Mouse (Mus musculus): ENCODE data around the gene Tmem81.

Gene Tmem81

DNA sequence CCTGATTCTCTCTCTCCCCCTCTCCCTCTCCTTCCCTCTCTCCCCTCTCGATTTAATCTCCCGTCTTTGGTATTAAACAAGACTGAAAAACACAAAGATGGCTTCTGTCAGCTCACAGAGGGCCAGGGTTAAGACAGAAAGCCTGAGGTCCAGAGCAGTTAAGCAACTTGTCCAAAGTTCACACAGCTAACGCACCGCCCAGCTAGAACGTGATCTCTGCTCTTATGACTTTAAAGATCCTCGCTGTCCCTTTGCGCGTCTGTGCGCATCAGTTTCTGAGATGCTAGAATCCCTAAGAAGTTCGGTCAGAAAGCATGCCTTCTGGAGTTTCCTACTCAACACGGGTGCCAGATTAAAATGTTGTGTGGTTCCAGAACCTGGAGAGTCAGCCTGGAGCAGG, 13.7 kb downstream of the Tmem81 start:
- no peak for DNase-seq (ENCODE audit: low spot score)

DNA sequence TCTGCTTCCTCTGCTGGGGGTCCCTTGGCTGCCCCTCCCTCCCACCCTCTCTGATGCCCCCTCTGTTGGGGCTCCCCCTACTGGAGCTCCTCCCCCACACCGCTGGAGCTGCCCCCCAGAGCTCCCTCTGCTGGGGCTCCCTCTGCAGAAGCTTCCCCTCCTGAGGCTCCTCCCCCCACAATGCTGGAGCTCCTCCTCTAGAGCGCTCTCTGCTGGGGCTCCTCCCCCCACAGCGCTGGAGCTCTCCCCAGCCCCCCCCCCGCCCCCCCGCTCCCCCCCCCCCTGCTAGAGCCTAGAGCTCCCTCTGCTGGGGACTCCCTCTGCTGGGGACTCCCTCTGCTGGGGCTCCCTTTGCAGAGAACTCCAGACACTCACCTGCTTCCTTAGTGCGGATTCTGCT, 14.7 kb downstream of the Tmem81 start:
- DNase-seq (ENCODE audit: low spot score) = peak; percentile 58

DNA sequence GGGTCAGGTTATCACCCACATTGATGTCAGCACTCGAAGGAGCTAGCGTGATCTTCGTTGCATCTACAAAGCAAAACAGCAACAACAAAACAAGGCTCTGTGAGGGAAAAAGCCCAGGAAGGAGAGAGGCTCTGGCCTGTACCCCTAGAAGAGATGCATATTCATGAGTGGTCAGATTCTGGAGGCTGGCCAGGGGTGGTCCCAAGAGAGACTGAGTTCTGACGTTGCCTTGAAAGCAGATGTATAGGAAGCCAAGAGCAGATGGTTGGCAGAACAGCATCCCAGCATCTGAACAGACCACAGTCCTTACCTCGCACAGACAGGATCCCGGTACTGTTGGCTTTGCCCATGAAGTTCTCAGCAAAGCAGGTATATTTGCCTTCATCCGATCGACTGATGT, 17.0 kb downstream of the Tmem81 start:
- DNase-seq (ENCODE audit: low spot score) = no peak

DNA sequence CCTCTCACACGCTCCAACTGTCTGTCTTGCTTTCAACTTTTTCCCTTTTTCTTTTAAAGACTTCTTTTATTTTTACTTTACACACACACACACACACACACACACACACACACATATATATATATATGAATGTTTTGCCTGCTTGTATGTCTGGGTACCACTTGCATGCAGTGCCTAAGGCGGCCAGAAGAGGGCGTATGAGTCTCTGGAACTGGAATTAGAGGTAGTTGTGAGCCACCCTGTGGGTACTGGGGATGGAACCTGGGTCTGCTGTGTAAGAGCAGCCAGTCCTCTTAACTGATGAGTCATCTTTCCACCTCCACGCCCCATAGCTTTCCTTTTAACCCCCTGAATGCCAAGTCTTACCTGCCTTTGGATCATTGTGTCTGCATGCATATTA, 17.9 kb downstream of the Tmem81 start:
- no peak for DNase-seq (ENCODE audit: low spot score)

DNA sequence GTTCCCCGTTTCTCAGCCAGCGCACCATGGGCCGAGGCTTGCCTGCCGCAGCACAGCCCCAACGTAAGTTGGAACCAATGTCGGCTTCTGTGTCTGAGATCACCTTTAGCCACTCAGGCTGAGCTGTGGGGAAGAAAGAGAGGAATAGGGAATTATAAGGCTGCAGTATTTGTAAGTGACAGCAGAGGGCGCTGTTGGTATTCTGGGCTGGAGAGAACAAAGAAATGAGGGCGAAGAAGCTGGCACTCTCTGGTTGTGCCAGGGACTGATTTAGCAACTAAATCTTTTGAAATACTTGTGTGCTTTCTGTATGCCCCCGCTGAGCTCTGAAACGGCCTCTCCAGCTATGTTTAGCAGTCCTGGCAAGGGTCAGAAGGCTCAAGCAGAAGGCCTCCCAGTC, 19.8 kb downstream of the Tmem81 start:
- DNase-seq (ENCODE audit: low spot score) = peak; percentile 16

DNA sequence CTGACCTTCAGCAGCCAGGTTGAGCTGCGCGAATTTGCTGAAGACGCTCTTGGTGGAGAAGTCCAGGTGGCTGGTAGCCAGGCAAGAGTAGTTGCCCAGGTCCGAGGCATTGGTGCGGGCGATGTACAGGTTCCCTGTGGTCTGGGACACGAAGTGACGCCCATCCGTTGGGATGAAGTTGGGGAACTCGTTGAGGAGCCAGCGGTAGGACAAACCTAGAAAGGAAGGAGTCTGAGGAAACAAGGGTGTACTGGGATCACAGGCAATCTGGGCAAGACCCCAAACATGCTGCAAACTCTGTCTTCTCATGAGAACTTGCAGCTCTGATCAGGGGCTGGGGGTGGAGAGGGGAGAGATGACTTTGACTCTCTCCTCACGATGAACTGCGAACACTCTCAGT, 22.0 kb downstream of the Tmem81 start:
- no peak for DNase-seq (ENCODE audit: low spot score)

DNA sequence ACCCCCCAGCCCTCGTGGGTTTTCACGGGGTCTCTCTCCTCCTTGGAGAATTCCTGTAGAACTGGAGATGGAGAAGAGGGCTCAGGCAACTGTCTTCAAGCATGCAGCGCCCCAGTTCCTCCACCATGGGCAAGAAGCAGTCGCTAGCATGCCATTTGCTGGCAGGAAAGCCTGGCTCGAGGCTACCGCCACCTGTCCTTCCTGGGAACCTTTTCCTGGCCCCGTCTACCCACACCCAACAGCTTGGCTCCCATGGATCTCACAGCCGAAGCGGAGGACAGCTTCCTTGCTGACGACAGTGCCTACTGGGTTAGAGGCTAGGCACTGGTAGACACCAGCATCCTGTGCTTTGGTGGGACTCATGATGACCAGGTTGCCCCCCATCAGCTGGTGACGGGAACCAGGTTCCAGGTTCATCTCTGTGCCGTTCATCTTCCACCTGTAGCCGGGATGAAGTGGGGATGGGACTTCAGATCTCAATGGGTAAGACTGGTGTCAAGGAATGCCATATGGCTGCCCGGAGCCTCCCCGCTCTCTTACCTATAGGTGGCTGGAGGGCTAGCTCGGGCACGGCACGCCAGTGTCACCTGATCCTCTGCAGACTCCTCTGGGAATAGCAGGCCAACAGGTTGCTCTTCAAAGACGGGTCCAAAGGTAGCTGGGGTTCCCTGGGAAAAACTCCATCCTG, 22.8 kb downstream of the Tmem81 start:
- DNase-seq (ENCODE audit: low spot score) = no peak

DNA sequence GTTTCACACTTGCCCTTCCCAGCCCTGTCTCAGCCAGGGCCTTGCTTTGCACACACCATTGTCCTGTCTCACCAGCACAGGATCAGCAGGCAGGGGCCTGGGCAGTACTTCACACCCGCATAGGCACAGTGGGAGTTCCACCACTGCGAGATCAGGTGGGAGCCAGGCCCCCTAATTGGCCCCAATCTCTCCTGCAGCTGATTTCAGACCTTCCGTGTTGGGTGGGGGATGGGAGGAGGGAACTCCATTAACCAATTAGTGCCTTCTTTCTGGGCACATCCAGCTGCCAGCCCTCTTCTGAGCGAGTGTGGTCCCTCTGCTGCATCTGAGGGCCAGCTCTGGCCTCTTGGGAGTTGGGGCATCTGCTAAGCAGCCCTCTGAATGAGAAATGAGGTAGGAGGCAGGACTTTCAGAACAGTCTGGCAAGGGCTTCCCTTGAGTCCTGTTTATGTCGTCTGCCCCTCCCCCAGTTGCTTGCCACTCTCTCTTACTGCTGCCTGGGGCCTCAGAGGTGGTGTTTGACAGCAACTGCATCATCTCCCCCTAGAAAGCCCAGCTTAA, 24.7 kb downstream of the Tmem81 start:
- DNase-seq (ENCODE audit: low spot score) = no peak

DNA sequence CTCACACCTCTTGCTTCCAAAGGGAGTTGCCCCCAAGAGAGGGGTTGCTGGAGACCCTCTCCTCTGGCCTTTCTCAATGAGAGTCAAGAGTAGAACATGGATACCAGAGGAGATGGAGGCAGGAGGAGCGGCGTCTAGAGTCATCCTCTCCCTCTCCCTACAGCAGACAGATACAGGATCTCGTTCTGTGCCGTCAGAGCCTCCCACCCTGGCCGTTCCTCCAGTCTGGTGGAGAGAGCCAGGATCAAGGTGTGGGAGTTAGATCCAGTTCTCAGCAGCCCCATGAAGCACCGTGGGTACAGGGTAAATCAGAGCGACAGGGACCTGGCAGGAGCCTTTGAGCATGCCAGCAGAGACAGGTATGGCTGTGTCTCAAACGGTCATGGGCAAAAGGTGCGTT, 26.5 kb downstream of the Tmem81 start:
- no peak for DNase-seq (ENCODE audit: low spot score)

DNA sequence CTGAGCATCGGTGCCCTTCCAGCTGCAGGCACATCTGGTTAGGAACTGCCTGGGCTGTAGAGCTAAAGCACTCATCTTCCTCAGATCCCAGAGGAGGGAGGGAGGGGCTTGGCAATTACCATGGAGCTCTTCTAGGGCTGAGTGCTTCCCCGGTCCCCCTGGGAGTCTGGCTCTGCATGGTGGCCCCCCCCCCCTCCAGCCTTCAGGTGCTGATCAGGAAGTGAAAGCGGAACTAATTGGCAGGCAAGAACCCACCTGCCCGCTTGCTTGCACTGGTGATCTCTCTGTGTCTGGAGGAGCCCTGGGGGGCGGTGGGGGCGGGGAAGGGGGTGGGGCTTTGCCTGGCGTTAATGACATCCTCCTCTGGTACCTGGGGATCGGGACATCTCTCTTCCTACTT, 27.8 kb downstream of the Tmem81 start:
- DNase-seq (ENCODE audit: low spot score) = no peak

DNA sequence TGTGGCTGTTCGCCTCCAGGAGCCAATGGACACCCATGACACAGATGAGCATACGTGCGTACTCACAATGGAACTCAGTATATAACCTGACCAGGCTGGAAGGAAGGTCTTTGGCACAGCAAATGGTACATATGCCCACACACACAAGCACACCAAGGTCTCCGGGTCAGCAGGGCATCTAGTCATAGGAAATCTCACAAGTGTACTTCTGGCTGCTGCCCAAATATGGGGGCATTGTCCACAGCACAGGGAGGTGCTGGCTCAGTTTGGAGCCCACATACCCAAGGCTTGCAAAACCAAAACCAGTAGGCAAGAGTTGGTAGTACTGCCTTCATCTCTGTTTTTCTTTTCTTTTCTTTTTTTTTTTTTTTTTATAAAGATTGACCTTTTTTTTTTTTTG, 29.5 kb downstream of the Tmem81 start:
- DNase-seq (ENCODE audit: low spot score) = no peak

DNA sequence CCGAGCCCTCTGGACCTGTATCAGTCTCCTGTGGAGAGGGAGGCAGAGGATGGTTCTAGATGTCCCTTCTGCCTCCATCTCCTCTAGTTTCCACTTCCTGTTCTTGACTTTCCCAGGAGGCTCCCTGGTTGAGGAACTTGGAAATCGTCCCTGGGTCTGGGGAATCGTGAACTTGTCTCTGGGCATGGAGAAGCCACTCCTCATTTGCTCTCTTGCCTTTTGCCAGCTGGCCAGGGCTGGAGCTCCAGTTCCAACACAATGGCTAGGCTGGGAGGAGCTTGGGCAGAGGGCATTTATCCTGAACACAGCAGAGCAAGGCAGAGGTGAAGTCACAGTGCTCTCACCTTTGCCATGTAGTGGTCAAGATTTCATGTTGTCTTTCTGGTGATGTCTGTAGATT, 30.4 kb downstream of the Tmem81 start:
- DNase-seq (ENCODE audit: low spot score) = no peak

DNA sequence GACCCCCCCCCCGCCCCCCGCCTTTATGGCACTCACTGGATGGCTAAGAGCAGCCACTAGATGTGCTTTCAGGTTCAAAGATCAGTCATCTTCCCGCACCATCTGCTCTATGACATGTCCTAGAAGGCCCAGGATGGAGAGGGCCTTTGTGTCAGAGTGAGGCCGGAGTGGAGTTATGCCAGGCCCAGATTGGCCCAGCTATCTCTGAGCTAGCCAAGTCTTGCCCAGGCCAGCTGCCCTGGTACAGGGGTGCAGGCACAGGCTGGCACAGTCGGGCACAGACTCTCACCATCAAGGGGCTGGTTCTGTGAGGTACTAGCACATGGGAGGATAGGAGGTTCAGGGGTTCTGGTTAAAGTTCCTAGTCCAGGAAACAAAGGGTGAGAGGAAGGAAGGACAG, 31.7 kb downstream of the Tmem81 start:
- DNase-seq (ENCODE audit: low spot score) = no peak

DNA sequence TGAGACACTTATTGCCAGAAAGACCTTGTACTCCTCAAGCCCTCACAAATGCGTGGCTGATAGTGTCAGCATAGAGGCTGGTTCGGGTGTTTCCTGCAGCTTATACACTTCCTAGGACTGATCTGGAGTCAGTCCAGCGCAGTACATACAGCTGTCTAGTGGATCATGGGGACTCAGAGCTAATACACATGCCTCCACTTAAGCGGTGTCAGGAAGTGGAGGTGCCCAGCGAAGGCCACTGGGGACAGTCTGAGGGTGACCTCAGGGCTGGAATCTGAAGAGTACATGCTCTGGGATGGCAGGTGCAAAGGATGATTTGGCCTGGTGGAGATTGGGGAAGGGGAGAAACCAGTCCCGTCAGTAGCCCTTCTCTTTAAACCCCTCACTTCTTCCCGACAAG, 34.7 kb downstream of the Tmem81 start:
- no peak for DNase-seq (ENCODE audit: low spot score)

DNA sequence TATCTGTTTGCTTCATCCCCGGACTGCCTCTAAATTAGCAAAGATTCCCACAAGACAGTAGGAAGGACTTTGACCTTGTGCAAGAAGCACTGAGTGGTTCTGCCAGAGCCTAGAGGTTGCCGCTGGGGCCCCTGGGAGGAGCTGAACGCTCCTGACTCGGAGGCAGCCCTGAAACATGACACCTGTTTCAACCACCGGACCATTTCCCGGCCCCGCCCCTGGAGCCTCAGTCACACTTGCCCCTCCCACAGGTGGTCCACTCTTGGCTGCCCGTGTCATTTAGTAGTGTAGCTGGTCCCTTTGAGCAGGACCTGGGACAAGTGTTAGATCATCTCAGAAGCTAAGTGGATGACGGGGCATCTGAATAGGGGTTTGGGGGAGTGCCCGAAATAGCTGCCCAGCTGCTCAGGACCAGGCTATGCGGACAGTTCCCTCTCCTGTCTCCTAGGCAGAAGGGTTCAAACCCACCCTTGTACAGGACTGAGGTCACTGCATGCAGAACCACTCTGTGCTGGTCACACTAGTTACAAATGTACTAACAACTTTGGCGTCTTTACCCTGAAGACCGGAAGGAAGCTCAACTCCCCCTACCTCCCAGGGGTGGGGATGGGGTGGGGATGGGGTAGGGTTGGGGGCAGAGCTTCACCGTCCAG, 35.3 kb downstream of the Tmem81 start:
- no peak for DNase-seq (ENCODE audit: low spot score)

DNA sequence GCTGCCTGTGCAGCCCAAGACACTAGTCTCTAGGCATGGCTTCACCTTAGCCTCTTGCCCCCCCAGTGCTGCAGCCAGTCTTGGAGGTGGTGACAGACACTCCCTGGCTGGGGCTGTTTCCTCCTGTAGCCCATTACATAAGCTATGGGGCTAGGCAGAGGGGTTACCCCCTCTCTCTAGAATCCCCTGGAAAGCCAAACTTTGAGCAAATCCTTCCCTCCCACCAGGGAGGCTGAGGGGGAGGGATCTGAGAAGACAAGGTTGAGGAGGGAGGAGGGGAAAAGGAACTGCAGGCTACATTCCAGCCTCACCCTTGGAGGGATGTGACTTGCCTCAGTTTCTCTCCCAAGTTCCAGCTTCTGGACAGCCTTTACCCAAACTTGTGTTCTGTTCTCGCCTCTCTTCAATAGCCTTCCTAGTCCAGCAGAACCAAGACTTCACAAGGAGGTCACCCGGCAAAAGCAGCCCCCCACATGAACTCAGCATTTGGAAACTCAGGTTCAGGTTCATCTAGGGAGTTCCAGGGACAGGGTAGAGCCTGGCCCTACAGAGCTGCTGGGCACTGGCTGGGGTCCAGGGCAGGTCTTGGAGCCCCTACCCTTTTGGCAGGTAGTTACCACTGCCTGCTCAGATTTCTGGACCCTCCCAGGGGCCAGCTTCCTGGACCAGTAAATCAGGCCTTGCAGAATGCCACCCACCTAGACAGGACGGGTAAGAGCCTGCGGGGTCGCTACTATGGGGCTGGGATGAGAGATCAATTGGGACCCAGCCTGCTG, 36.0 kb downstream of the Tmem81 start:
- no peak for DNase-seq (ENCODE audit: low spot score)

DNA sequence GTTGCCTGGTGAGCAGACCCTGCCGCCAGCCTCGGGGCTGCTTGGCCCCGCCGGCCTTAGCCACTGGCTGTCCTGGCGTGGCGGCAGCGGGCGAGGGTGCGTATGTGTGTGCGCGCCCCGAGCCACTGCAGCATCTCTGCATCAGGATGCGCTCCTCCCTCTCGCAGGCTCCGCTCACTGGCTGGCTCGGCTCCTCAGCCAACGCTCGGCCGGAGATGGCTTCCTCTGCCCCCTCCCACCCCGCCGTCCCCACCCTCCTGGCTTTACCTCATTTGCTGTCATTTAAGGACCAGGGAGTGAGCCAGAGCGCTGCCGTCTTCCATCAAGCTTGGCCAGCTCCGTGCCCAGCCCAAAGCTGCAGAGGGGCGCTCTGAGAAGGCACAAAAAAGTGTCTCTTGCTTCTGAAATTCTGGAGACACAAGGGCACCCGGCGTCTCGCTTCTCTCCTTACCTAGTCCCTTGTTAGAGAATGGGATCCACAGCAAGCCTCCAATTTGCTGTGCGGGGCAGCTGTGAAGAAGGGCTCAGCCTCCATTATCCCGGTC, 36.8 kb downstream of the Tmem81 start, which contains the start of gene Cntn2:
Gene Cntn2, minus strand, starts transcription at position 495 of the 545 bp plus-strand sequence.
- DNase-seq (ENCODE audit: low spot score) = no peak

DNA sequence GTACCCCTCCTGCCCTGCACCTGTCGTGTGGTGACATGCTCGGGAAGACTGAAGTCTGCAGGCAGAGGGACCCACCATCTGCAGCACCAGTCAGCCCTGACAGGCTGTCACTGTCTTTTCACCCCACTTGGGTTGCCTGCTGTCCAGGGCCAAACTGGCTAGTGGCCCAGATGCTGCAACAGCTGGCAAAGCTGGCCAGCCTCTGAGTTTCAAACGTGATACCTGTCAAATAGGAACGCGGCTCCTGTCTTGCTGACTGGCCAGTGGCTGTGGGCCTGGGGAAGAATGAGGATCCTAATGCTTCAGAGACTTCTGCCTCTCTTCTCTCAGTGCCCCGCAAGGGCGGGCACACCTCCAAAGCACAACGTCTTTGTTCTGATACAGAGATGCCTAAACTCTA, 37.8 kb downstream of the Tmem81 start:
- no peak for DNase-seq (ENCODE audit: low spot score)

DNA sequence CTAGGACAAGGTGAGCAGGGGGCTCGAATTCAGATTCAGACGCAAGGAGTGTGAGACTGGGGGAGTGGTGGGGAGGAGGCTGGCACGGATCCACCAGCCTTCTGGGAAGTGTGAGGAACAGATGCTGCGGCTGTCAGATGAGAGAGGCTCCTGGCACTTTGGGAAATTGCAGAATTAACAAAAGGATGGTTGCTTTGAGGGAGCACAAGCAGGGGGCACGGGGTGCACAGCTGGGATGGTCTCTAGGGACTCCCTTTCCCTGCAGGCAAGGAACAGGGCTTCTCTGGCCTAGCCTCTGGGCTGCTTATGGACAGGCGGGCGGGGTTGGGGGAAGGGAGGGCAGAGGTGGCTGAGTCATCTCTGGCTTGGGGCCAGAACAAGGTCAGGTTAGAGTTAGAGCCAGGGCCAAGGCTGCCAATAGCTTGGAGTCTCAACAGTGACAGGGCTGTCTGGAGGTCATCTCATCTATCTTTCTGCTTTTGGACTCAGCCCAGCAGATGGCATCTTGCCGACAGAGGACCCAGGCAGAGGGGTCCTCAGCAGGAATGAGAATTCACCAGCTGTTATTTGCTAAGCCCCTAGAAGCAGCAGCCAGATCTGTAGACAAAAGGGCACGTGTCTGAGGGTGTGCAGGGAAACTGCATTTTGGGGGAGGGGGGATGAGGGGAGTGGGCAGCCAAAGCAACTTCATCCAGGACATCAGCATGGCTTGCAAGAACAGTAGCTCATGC, 52.0 kb downstream of the Tmem81 start:
- DNase-seq (ENCODE audit: low spot score) = peak; percentile 62

All from ovary, adult 18-20 months (tissue).